Mouse (Mus musculus) hindbrain, embryonic 12.5 days (tissue): ENCODE data around the gene Hsf2bp. TPM values are rescaled to one million over a fixed set of nuclear protein-coding genes. Genes with fewer than 3 reads are reported as not detected.

Source experiments
- ATAC-seq: fragments of 200-750 bp; cut with Nextera tagmentation; 2 replicates; pipeline ENCODE4 v1.8.0; 2017; ENCODE audit warnings: moderate TSS enrichment; ENCODE audit not compliant: low FRiP score
- H3K27ac ChIP-seq: fragments of 300-500 bp; sonication (generic); 2 replicates; pipeline ENCODE4 v1.5.1; 2016; ENCODE audit warnings: mild to moderate bottlenecking
- H3K27me3 ChIP-seq: fragments of 300-500 bp; sonication (generic); 2 replicates; pipeline ENCODE4 v1.6.1; 2016; ENCODE audit warnings: mild to moderate bottlenecking
- H3K36me3 ChIP-seq: fragments of 300-500 bp; sonication (generic); 2 replicates; pipeline ENCODE4 v1.6.1; 2016; ENCODE audit warnings: mild to moderate bottlenecking
- H3K4me1 ChIP-seq: fragments of 300-500 bp; sonication (generic); 2 replicates; pipeline ENCODE4 v1.6.1; 2016
- H3K4me2 ChIP-seq: fragments of 300-500 bp; sonication (generic); replicated peaks from 2 replicates; pipeline ENCODE4 v1.6.1; 2016; ENCODE audit warnings: mild to moderate bottlenecking
- H3K4me3 ChIP-seq: fragments of 300-500 bp; sonication (generic); 2 replicates; pipeline ENCODE4 v1.5.1; 2016; ENCODE audit warnings: mild to moderate bottlenecking
- H3K9ac ChIP-seq: fragments of 300-500 bp; sonication (generic); 2 replicates; pipeline ENCODE4 v1.6.1; 2016; ENCODE audit warnings: mild to moderate bottlenecking, moderate library complexity
- H3K9me3 ChIP-seq: fragments of 300-500 bp; sonication (generic); replicated peaks from 2 replicates; pipeline ENCODE4 v1.6.1; 2016; ENCODE audit warnings: mild to moderate bottlenecking
- WGBS: fragments of 180-500 bp; shearing (Covaris S2); methylation state at CpG from one replicate; pipeline ENCODE4 v1.1.7; 2016; 5-methylcytosine and 5-hydroxymethylcytosine counted together
- polyA plus RNA-seq: library from polyadenylated mRNA; unstranded; fragments of >200 nt; fragmentation: Nextera tagmentation; extraction: Ambion mirVana; gene quantifications from 2 replicates; pipeline ENCODE4 v1.2.1, GENCODE M21; 2016

Gene Hsf2bp
- polyA plus RNA-seq, 1 experiment from 2014 or later: 0.56 TPM

- Histone ChIP-seq H3K36me3 (no peaks in the 10 kb centered on the region), H3K9me3 (no peaks in the 10 kb centered on the region), H3K4me2 (no peak overlapping the region), H3K9ac (no peak overlapping the region), H3K27ac (no peak overlapping the region), H3K4me3 (no peak overlapping the region), H3K4me1 (0 out of 2 replicates have a peak, but pooled peaks cover 3% of the 10 kb centered on the region), H3K27me3 (no peaks in the 10 kb centered on the region)
- WGBS: 58% methylated on average over 4 of the region's 4 CpGs
- ATAC-seq: no peak
Measured at GRCm38 (mm10) chr17:31941616-31942015, 94.5 kb downstream of the Hsf2bp start.

- Histone ChIP-seq H3K9ac (no peak overlapping the region), H3K9me3 (no peaks in the 10 kb centered on the region)
Measured at GRCm38 (mm10) chr17:31940607-31941006, 95.5 kb downstream of the Hsf2bp start.

GRCm38 (mm10) chr17:31939292-31940060 lies 96.7 kb downstream of the Hsf2bp start:
- H3K27ac ChIP-seq: no peak overlapping the region
- 86% methylated on average over 16 of the region's 16 CpGs for WGBS

More at GRCm38 (mm10) chr17:31940607-31941006, 95.5 kb downstream of the Hsf2bp start:
- Histone ChIP-seq H3K27ac (no peak overlapping the region), H3K4me1 (0 out of 2 replicates have a peak, but pooled peaks cover 4% of the 10 kb centered on the region), H3K27me3 (no peaks in the 10 kb centered on the region), H3K4me2 (no peak overlapping the region), H3K36me3 (no peaks in the 10 kb centered on the region), H3K4me3 (no peak overlapping the region)
- 80% methylated on average over 4 of the region's 4 CpGs for WGBS
- ATAC-seq: no peak

GRCm38 (mm10) chr17:31938539-31939260 lies 97.4 kb downstream of the Hsf2bp start:
- Histone ChIP-seq H3K27ac (no peak overlapping the region), H3K9me3 (no peaks in the 10 kb centered on the region), H3K4me1 (peaks cover 10% of the 10 kb centered on the region; the same call in 1 of the 2 replicates), H3K27me3 (no peaks in the 10 kb centered on the region), H3K9ac (no peak overlapping the region), H3K4me2 (no peak overlapping the region), H3K4me3 (no peak overlapping the region), H3K36me3 (no peaks in the 10 kb centered on the region)
- 78% methylated on average over 12 of the region's 12 CpGs for WGBS
- no peak for ATAC-seq

More at GRCm38 (mm10) chr17:31939292-31940060, 96.7 kb downstream of the Hsf2bp start:
- no peak overlapping the region for H3K4me2 ChIP-seq
- no peak overlapping the region for H3K4me3 ChIP-seq
- no peaks in the 10 kb centered on the region for H3K36me3 ChIP-seq
- no peaks in the 10 kb centered on the region for H3K9me3 ChIP-seq
- H3K4me1 ChIP-seq: peaks cover 10% of the 10 kb centered on the region; the same call in 1 of the 2 replicates
- H3K27me3 ChIP-seq: no peaks in the 10 kb centered on the region
- H3K9ac ChIP-seq: no peak overlapping the region
- no peak for ATAC-seq

- Histone ChIP-seq H3K4me3 (no peak overlapping the region), H3K9ac (no peak overlapping the region), H3K4me2 (no peak overlapping the region), H3K36me3 (no peaks in the 10 kb centered on the region), H3K9me3 (no peaks in the 10 kb centered on the region), H3K4me1 (peaks cover 10% of the 10 kb centered on the region; the same call in 1 of the 2 replicates), H3K27ac (no peak overlapping the region), H3K27me3 (no peaks in the 10 kb centered on the region)
- ATAC-seq: no peak
- 40% methylated on average over 3 of the region's 3 CpGs for WGBS
Measured at GRCm38 (mm10) chr17:31937141-31937554, 99.0 kb downstream of the Hsf2bp start.

GRCm38 (mm10) chr17:31935841-31936240 lies 100.3 kb downstream of the Hsf2bp start:
- 67% methylated on average over 3 of the region's 3 CpGs for WGBS
- no peak overlapping the region for H3K27ac ChIP-seq
- no peak for ATAC-seq

GRCm38 (mm10) chr17:31935091-31935830 lies 100.9 kb downstream of the Hsf2bp start:
- 66% methylated on average over 6 of the region's 6 CpGs for WGBS
- Histone ChIP-seq H3K27ac (no peak overlapping the region), H3K9ac (peak overlapping the region; percentile 8; the same call in 1 of the 2 replicates)

More at GRCm38 (mm10) chr17:31935841-31936240, 100.3 kb downstream of the Hsf2bp start:
- H3K4me1 ChIP-seq: peaks cover 16% of the 10 kb centered on the region
- H3K36me3 ChIP-seq: no peaks in the 10 kb centered on the region
- no peak overlapping the region for H3K4me2 ChIP-seq
- no peaks in the 10 kb centered on the region for H3K27me3 ChIP-seq
- no peak overlapping the region for H3K4me3 ChIP-seq
- no peak overlapping the region for H3K9ac ChIP-seq
- no peaks in the 10 kb centered on the region for H3K9me3 ChIP-seq

GRCm38 (mm10) chr17:31933956-31934355 lies 102.2 kb downstream of the Hsf2bp start:
- 69% methylated on average over 1 of the region's 1 CpGs for WGBS
- no peak overlapping the region for H3K4me3 ChIP-seq
- no peaks in the 10 kb centered on the region for H3K9me3 ChIP-seq
- H3K4me1 ChIP-seq: peaks cover 16% of the 10 kb centered on the region
- H3K9ac ChIP-seq: no peak overlapping the region
- no peaks in the 10 kb centered on the region for H3K27me3 ChIP-seq
- ATAC-seq: no peak
- no peak overlapping the region for H3K4me2 ChIP-seq
- no peak overlapping the region for H3K27ac ChIP-seq
- no peaks in the 10 kb centered on the region for H3K36me3 ChIP-seq

More at GRCm38 (mm10) chr17:31935091-31935830, 100.9 kb downstream of the Hsf2bp start:
- Histone ChIP-seq H3K4me1 (peaks cover 16% of the 10 kb centered on the region), H3K9me3 (no peaks in the 10 kb centered on the region), H3K4me3 (no peak overlapping the region), H3K36me3 (no peaks in the 10 kb centered on the region), H3K4me2 (no peak overlapping the region), H3K27me3 (no peaks in the 10 kb centered on the region)
- ATAC-seq: no peak

GRCm38 (mm10) chr17:31931499-31931898 lies 104.7 kb downstream of the Hsf2bp start:
- no peak overlapping the region for H3K4me2 ChIP-seq
- H3K9ac ChIP-seq: no peak overlapping the region
- 43% methylated on average over 7 of the region's 7 CpGs for WGBS
- ATAC-seq: no peak
- peaks cover 12% of the 10 kb centered on the region for H3K4me1 ChIP-seq
- 0 out of 2 replicates have a peak overlapping the region, but pooled peaks have one; percentile 35 for H3K27ac ChIP-seq
- H3K4me3 ChIP-seq: no peak overlapping the region
- H3K9me3 ChIP-seq: no peaks in the 10 kb centered on the region
- no peaks in the 10 kb centered on the region for H3K36me3 ChIP-seq
- H3K27me3 ChIP-seq: no peaks in the 10 kb centered on the region

- peaks cover 6% of the 10 kb centered on the region for H3K4me1 ChIP-seq
- no peak for ATAC-seq
- no peak overlapping the region for H3K9ac ChIP-seq
- no peak overlapping the region for H3K27ac ChIP-seq
- no peaks in the 10 kb centered on the region for H3K9me3 ChIP-seq
- WGBS: 52% methylated on average over 13 of the region's 13 CpGs
- no peaks in the 10 kb centered on the region for H3K36me3 ChIP-seq
- H3K4me3 ChIP-seq: no peak overlapping the region
- H3K27me3 ChIP-seq: no peaks in the 10 kb centered on the region
- H3K4me2 ChIP-seq: no peak overlapping the region
Measured at GRCm38 (mm10) chr17:31929844-31930715, 106.1 kb downstream of the Hsf2bp start.

- H3K9me3 ChIP-seq: no peaks in the 10 kb centered on the region
- ATAC-seq: no peak
- H3K9ac ChIP-seq: no peak overlapping the region
- no peak overlapping the region for H3K4me2 ChIP-seq
- H3K27me3 ChIP-seq: no peaks in the 10 kb centered on the region
- no peaks in the 10 kb centered on the region for H3K36me3 ChIP-seq
- H3K4me1 ChIP-seq: peaks cover 5% of the 10 kb centered on the region
- no peak overlapping the region for H3K4me3 ChIP-seq
- 95% methylated on average over 6 of the region's 6 CpGs for WGBS
- no peak overlapping the region for H3K27ac ChIP-seq
Measured at GRCm38 (mm10) chr17:31929032-31929431, 107.1 kb downstream of the Hsf2bp start.
